Mouse (Mus musculus) forebrain, embryonic 16.5 days (tissue): ENCODE measurements at regions not wholly inside any gene's neighbourhood (a gene's known extent, or its start where the extent isn't known, plus 50 kb on each side); places are given as distances from the start of the nearest gene placed in this dataset.

Experiments used
- ATAC-seq: fragments of 200-750 bp; cut with Nextera tagmentation; 2 replicates; pipeline ENCODE4 v1.8.0; 2017; ENCODE audit warnings: mild to moderate bottlenecking, moderate library complexity
- H3K27ac ChIP-seq: fragments of 300-500 bp; sonication (generic); 2 replicates; pipeline ENCODE4 v1.5.1; 2014; ENCODE audit warnings: low read length, control low read depth
- H3K27me3 ChIP-seq: fragments of 300-500 bp; sonication (generic); replicated peaks from 2 replicates; pipeline ENCODE4 v1.6.1; 2014; ENCODE audit warnings: low read length; ENCODE audit not compliant: control insufficient read depth, insufficient read depth
- H3K36me3 ChIP-seq: fragments of 300-500 bp; sonication (generic); 2 replicates; pipeline ENCODE4 v1.6.1; 2014; ENCODE audit not compliant: control insufficient read depth, insufficient read depth
- H3K4me1 ChIP-seq: fragments of 300-500 bp; sonication (generic); replicated peaks from 2 replicates; pipeline ENCODE4 v1.6.1; 2014; ENCODE audit warnings: low read length; ENCODE audit not compliant: control insufficient read depth, insufficient read depth
- H3K4me2 ChIP-seq: fragments of 300-500 bp; sonication (generic); 2 replicates; pipeline ENCODE4 v1.6.1; 2014; ENCODE audit warnings: mild to moderate bottlenecking, low read length, control low read depth
- H3K4me3 ChIP-seq: fragments of 300-500 bp; sonication (generic); replicated peaks from 2 replicates; pipeline ENCODE4 v1.5.1; 2014; ENCODE audit warnings: mild to moderate bottlenecking, low read length, control low read depth
- H3K9ac ChIP-seq: fragments of 300-500 bp; sonication (generic); replicated peaks from 2 replicates; pipeline ENCODE4 v1.6.1; 2014; ENCODE audit warnings: low read depth, low read length, control low read depth
- H3K9me3 ChIP-seq: fragments of 300-500 bp; sonication (generic); 2 replicates; pipeline ENCODE4 v1.6.1; 2016; ENCODE audit warnings: low read length; ENCODE audit not compliant: control insufficient read depth
- WGBS: fragments of 180-500 bp; shearing (Covaris S2); extraction: QIAGEN DNeasy Blood & Tissue Kit; methylation state at CpG from one replicate; pipeline ENCODE4 v1.1.7; 2014; 5-methylcytosine and 5-hydroxymethylcytosine counted together

DNA sequence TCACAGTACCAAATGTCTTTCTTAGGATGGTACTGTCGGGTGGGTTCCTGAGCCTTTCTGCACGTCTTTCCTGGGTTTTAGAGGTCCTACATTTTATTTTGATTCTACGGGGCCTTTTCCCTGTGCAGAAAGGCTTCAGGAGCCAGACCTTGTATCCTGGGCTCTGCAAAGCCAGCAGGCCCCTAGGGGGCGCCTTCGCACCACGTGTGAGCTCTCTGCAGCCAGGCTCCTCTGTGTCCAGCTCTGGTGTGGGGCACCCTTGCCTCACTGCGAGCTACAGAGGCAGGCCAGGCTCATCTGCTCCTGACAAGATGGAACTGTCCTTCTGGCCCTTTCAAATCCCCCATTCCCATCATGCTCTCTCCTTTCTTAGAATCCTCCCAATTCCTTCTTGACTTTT, 53.3 kb upstream of the Usp3 start:
- Histone ChIP-seq H3K36me3 (no peaks in the 10 kb centered on the region), H3K9me3 (no peaks in the 10 kb centered on the region), H3K27me3 (no peaks in the 10 kb centered on the region), H3K4me2 (no peak overlapping the region), H3K27ac (no peak overlapping the region), H3K9ac (no peak overlapping the region), H3K4me1 (peaks cover 10% of the 10 kb centered on the region), H3K4me3 (no peak overlapping the region)
- peak; percentile 87 for ATAC-seq
- 12% methylated on average over 7 of the region's 7 CpGs for WGBS

DNA sequence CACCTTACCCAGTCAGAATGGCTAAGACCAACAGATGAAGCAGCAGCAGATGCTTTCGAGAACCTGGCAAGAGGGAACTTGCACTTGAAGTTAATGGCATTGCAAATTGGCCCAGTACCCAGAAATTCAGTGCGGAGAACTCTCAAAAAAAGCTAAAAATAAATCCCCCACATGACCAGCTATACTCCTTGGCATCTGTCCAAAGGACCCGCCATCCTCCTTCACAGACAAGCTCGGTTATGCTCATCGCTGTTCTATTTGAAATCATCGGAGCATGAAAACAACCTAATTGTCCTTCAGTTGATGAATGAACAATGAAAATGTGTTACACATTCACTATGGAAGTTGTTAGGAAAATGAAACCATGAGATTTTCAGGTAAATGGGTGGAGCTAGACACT, 58.4 kb upstream of the Usp3 start:
- Histone ChIP-seq H3K36me3 (no peaks in the 10 kb centered on the region), H3K4me1 (peaks cover 15% of the 10 kb centered on the region), H3K9me3 (no peaks in the 10 kb centered on the region), H3K27ac (no peak overlapping the region), H3K27me3 (no peaks in the 10 kb centered on the region), H3K4me3 (no peak overlapping the region), H3K9ac (no peak overlapping the region), H3K4me2 (0 out of 2 replicates have a peak overlapping the region, but pooled peaks have one; percentile 16)
- WGBS = 11% methylated on average over 6 of the region's 6 CpGs
- peak; percentile 50 for ATAC-seq

DNA sequence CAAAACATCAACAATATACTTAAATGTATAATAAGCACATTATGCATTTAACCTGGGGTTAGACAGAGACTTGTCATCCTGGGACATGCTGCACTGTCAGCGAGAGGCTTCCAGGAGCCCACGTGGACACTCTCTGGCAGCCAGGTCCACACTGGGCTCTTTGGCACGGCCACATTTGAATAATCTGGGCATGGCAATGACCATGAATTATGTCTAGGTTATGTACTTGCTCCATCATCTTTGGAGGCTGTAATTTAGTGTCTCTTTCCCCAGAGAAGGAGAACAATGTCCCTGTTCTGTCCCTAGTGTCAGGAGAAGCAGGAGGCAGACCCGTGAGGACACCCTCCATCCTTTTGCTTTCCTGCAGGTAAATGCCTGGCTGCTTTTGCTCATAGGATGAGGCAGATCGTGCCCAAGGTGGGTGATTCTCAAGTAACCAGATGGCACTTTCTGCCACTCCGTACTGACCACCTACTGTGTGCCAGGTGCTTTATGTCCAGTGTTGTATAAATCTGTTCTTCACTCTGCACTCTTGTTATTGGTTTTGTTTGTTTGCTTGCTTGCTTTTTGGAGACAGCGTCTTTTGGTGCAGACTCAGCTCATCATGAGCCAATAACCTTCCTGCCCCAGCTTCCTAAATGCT, 56.2 kb upstream of the Car12 start:
- Histone ChIP-seq H3K9ac (no peak overlapping the region), H3K4me3 (no peak overlapping the region), H3K4me2 (no peak overlapping the region), H3K9me3 (no peaks in the 10 kb centered on the region), H3K27ac (no peak overlapping the region), H3K36me3 (no peaks in the 10 kb centered on the region), H3K4me1 (peaks cover 4% of the 10 kb centered on the region; the same call in 1 of the 2 replicates), H3K27me3 (no peaks in the 10 kb centered on the region)
- no peak for ATAC-seq
- WGBS = 84% methylated on average over 7 of the region's 7 CpGs

DNA sequence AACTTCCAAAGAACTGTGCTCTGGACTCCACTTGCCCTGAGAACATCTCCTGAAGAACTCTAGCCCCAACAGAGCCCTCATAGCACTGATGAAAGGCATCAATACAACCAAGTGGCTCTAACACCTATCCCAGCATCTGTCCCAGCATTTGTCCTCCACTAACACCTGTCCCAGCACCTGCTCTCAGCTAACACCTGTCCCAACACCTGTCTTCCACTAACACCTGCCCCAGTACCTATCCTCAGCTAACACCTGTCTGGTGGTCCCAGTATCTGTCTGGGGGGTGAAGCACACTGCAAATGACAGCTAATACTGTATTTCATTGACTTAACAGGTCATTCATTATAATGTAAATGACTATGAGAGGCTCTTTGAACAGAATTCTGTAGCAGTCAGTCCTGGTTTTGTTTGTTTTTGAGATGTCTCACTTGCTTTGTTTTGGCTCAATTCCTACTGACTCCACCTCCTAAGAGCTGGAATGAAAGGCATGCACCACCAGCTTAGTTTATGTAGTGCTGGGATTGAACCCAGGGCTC, 54.7 kb upstream of the Car12 start:
- peaks cover 4% of the 10 kb centered on the region; the same call in 1 of the 2 replicates for H3K4me1 ChIP-seq
- H3K27ac ChIP-seq = no peak overlapping the region
- H3K4me2 ChIP-seq = no peak overlapping the region
- no peaks in the 10 kb centered on the region for H3K27me3 ChIP-seq
- ATAC-seq = no peak
- no peaks in the 10 kb centered on the region for H3K9me3 ChIP-seq
- no peak overlapping the region for H3K9ac ChIP-seq
- H3K4me3 ChIP-seq = no peak overlapping the region
- H3K36me3 ChIP-seq = no peaks in the 10 kb centered on the region

DNA sequence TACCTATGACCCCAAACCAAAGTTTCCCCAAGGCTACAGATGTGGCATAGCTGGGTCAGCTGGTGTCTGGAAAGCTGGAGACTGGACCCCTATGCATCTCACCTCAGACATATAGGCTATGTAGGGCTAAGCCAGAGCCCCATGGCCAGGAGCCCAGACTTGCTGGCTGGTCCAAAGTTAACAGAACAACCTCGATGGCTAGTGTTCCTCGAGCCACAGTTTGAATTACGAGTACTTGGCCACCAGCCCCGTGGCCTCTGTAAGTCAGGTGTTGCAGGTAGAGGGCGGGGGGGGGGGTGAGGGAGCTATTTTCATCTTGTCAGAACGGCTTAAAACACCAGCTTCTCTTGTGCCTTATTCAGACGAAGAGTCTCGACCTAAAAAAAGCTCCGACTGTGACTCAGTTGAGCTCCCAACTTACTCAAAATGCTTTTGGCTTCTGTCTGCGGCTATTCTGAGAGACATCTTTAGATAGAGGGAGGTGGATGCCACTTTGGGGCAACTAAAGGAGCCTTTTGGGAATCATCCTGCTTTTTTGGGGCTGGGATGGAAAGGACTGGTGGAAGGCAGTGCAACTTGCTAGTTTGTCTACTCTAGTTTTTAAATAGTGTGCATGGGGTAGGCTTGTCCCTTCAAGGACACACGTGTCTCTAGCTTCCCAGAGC, 53.6 kb upstream of the Car12 start:
- 89% methylated on average over 11 of the region's 11 CpGs for WGBS
- no peak for ATAC-seq
- no peak overlapping the region for H3K27ac ChIP-seq

DNA sequence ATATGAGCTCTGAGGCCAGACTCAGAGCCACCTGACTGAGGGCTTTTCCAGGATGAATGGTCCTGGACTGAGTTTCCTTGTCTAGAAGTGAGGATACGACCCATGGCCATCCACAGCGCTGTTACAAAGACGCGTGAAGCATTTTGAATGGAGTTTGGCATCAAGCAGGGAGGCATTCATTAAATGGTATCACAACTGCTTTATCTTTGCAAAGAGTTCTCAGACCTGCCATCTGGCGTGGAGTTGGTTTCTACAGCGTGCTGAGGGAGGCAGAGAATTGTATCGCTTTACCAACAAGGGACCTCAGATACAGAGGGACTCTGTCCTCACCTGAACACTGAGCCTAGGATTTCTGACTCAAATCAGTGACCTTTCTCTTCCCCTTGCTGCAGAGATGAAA, 51.9 kb upstream of the Car12 start:
- 49% methylated on average over 7 of the region's 7 CpGs for WGBS
- no peak overlapping the region for H3K4me3 ChIP-seq
- H3K27me3 ChIP-seq = no peaks in the 10 kb centered on the region
- no peaks in the 10 kb centered on the region for H3K36me3 ChIP-seq
- ATAC-seq = no peak
- no peak overlapping the region for H3K9ac ChIP-seq
- H3K27ac ChIP-seq = no peak overlapping the region
- H3K4me1 ChIP-seq = peaks cover 4% of the 10 kb centered on the region; the same call in 1 of the 2 replicates
- H3K9me3 ChIP-seq = no peaks in the 10 kb centered on the region
- no peak overlapping the region for H3K4me2 ChIP-seq

More for the DNA sequence above, 53.6 kb upstream of the Car12 start:
- no peaks in the 10 kb centered on the region for H3K9me3 ChIP-seq
- no peak overlapping the region for H3K9ac ChIP-seq
- no peak overlapping the region for H3K4me2 ChIP-seq
- no peaks in the 10 kb centered on the region for H3K36me3 ChIP-seq
- no peak overlapping the region for H3K4me3 ChIP-seq
- peaks cover 4% of the 10 kb centered on the region; the same call in 1 of the 2 replicates for H3K4me1 ChIP-seq
- H3K27me3 ChIP-seq = no peaks in the 10 kb centered on the region

DNA sequence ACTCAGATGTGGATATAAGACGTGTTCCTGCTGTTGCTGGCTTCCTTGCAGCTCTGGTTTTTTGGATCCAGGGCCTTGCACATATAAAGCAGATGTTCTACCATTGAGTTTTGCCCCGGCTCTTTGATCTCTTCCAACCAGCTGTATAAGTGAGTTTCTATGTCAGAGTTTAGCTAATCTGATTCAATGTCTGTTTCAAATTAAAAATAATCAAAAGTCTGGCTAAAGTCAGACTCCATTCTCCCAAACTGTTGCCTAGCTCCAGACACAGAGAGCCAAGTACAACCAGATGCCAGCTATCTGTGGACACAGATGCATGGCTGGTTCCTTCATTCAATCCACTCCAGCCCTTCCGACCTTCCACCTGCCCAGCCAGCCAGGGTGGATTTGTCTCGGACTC, 51.0 kb upstream of the Car12 start:
- Histone ChIP-seq H3K36me3 (no peaks in the 10 kb centered on the region), H3K27ac (no peak overlapping the region), H3K27me3 (no peaks in the 10 kb centered on the region), H3K4me2 (no peak overlapping the region), H3K9ac (no peak overlapping the region), H3K4me1 (peaks cover 4% of the 10 kb centered on the region; the same call in 1 of the 2 replicates), H3K9me3 (no peaks in the 10 kb centered on the region), H3K4me3 (no peak overlapping the region)
- ATAC-seq = no peak
- WGBS = 78% methylated on average over 4 of the region's 4 CpGs
